Mouse (Mus musculus): ENCODE measurements around the gene Taok3. TPM values are rescaled to one million over a fixed set of nuclear protein-coding genes. Genes with fewer than 3 reads are reported as not detected.

Gene Taok3
- total and polyA plus RNA-seq, 3 experiments = 3.1 to 7.8 (median 6.2) TPM

GRCm38 (mm10) chr5:117099008-117099407 lies 20.9 kb upstream of the Taok3 start:
- no peak overlapping the region for H3K27ac ChIP-seq
- no peak overlapping the region for H3K9ac ChIP-seq (ENCODE audit: low read depth, low read length)
- no peak overlapping the region for H3K4me3 ChIP-seq
- intact Hi-C loops (cut with DNase I) = loop anchor here (10.0 kb wide), 1 partner anchor 974 kb away; no protein-coding TSS in a partner anchor
- TF ChIP-seq EP300 (IDR thresholded peaks at IDR 0.05; ENCODE audit: insufficient read depth, low read depth, low read length) (no peak), POLR2A (IDR thresholded peaks at IDR 0.05; ENCODE audit: insufficient read depth, low read depth, low read length) (no peak), CTCF (IDR thresholded peaks at IDR 0.05) (no peak)
- no peaks in the 10 kb centered on the region for H3K79me2 ChIP-seq (replicated peaks; ENCODE audit: control insufficient read depth, insufficient read depth, low read length)
- 87% methylated on average over 5 of the region's 5 CpGs for WGBS
- H3K27me3 ChIP-seq (ENCODE audit: control insufficient read depth, insufficient read depth, low read length) = no peaks in the 10 kb centered on the region
- DNase-seq = no peak
- no peaks in the 10 kb centered on the region for H3K36me3 ChIP-seq (ENCODE audit: control insufficient read depth, insufficient read depth, low read length)
- no peaks in the 10 kb centered on the region for H3K4me1 ChIP-seq (ENCODE audit: control insufficient read depth, insufficient read depth, low read length)

DNA sequence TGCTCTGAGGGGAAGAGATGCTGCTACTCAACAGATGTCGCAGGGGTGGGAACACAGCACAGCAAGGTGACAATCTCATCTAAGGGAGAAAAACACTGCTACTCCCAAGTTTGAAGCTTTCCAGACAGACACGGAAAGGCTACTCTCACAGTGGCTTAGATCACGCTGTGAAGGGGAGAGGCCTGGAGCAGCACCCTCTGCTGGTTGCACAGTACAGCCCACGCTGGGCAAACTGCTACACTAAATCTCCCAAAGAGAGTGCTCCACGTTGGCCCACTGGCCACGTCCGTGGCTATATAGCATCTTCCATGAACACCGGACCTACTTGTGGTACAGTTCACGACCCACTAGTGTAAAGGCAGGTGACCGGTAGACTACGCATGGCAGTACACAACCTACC lies 20.2 kb upstream of the Taok3 start:
- Histone ChIP-seq H3K27me3 (ENCODE audit: control insufficient read depth, insufficient read depth, low read length) (no peaks in the 10 kb centered on the region), H3K36me3 (ENCODE audit: control insufficient read depth, insufficient read depth, low read length) (no peaks in the 10 kb centered on the region), H3K4me1 (ENCODE audit: control insufficient read depth, insufficient read depth, low read length) (no peaks in the 10 kb centered on the region), H3K27ac (no peak overlapping the region), H3K79me2 (replicated peaks; ENCODE audit: control insufficient read depth, insufficient read depth, low read length) (no peaks in the 10 kb centered on the region), H3K9ac (ENCODE audit: low read depth, low read length) (no peak overlapping the region), H3K4me3 (no peak overlapping the region)
- TF ChIP-seq CTCF (IDR thresholded peaks at IDR 0.05) (peak; percentile 43), EP300 (IDR thresholded peaks at IDR 0.05; ENCODE audit: insufficient read depth, low read depth, low read length) (no peak)
- intact Hi-C loops (cut with DNase I) = loop anchor here (10.0 kb wide), 1 partner anchor 975 kb away; no protein-coding TSS in a partner anchor
- 86% methylated on average over 11 of the region's 11 CpGs for WGBS
- no peak for DNase-seq

- no peaks in the 10 kb centered on the region for H3K4me1 ChIP-seq (ENCODE audit: control insufficient read depth, insufficient read depth, low read length)
- intact Hi-C loops (cut with DNase I) = no loop called here
- H3K79me2 ChIP-seq (replicated peaks; ENCODE audit: control insufficient read depth, insufficient read depth, low read length) = no peaks in the 10 kb centered on the region
- no peaks in the 10 kb centered on the region for H3K36me3 ChIP-seq (ENCODE audit: control insufficient read depth, insufficient read depth, low read length)
- TF ChIP-seq CTCF (IDR thresholded peaks at IDR 0.05) (no peak), EP300 (IDR thresholded peaks at IDR 0.05; ENCODE audit: insufficient read depth, low read depth, low read length) (no peak), POLR2A (IDR thresholded peaks at IDR 0.05; ENCODE audit: insufficient read depth, low read depth, low read length) (no peak)
- H3K27ac ChIP-seq = no peak overlapping the region
- H3K4me3 ChIP-seq = no peak overlapping the region
- H3K27me3 ChIP-seq (ENCODE audit: control insufficient read depth, insufficient read depth, low read length) = no peaks in the 10 kb centered on the region
- no peak overlapping the region for H3K9ac ChIP-seq (ENCODE audit: low read depth, low read length)
- no peak for DNase-seq
- WGBS = 92% methylated on average over 20 of the region's 20 CpGs
These were observed 16.6 kb upstream of the Taok3 start for GRCm38 (mm10) chr5:117103194-117103929.

GRCm38 (mm10) chr5:117104329-117104728 lies 15.6 kb upstream of the Taok3 start:
- 94% methylated on average over 12 of the region's 12 CpGs for WGBS
- H3K27ac ChIP-seq = no peak overlapping the region
- TF ChIP-seq CTCF (IDR thresholded peaks at IDR 0.05) (no peak), POLR2A (IDR thresholded peaks at IDR 0.05; ENCODE audit: insufficient read depth, low read depth, low read length) (no peak)
- no peaks in the 10 kb centered on the region for H3K36me3 ChIP-seq (ENCODE audit: control insufficient read depth, insufficient read depth, low read length)
- H3K4me3 ChIP-seq = no peak overlapping the region
- intact Hi-C loops (cut with DNase I) = no loop called here
- H3K4me1 ChIP-seq (ENCODE audit: control insufficient read depth, insufficient read depth, low read length) = no peaks in the 10 kb centered on the region
- no peak for DNase-seq
- no peak overlapping the region for H3K9ac ChIP-seq (ENCODE audit: low read depth, low read length)
- H3K27me3 ChIP-seq (ENCODE audit: control insufficient read depth, insufficient read depth, low read length) = no peaks in the 10 kb centered on the region
- H3K79me2 ChIP-seq (replicated peaks; ENCODE audit: control insufficient read depth, insufficient read depth, low read length) = no peaks in the 10 kb centered on the region

DNA sequence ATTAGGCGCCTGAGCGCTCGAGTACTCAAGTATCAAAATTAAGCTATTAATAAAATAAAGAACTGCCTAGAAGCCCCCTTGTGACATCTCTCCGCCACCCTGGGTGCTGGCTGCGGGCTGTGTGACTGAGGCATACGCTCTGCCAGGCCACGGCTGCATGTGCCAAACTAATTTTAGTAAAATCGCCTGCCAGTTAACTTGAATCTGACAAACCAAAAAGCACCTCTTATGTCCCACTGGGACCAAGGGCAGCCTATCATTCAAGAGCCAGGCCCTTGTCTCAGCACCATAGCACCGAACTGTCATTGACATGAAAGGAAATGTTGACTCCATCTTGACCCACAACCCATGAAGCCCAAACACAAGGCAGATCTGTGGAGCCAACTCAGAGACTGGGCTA lies 14.2 kb upstream of the Taok3 start:
- 65% methylated on average over 9 of the region's 9 CpGs for WGBS
- intact Hi-C loops (cut with DNase I) = no loop called here
- DNase-seq = no peak

DNA sequence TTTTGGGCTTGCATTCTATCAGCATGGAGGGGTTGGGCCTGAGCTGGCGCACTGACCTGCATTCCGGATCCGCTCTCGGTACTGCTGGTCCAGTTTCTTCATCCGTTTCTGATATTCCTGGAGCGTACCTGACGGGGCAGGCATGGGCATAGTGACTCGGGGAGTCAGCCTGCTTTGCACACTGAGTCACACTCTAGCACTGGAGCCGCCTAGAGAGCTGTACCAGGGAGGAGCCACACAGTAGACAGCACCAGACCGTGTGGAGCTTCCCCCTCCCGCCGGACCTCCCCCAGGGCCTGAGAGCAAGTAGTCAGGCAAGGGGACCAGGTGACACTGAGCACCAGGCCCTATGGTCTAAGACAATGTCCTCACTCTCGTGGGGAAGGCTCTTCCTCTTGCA lies 11.6 kb upstream of the Taok3 start:
- TF ChIP-seq EP300 (IDR thresholded peaks at IDR 0.05; ENCODE audit: insufficient read depth, low read depth, low read length) = no peak
- TF ChIP-seq POLR2A (IDR thresholded peaks at IDR 0.05; ENCODE audit: insufficient read depth, low read depth, low read length) = no peak
- TF ChIP-seq CTCF (IDR thresholded peaks at IDR 0.05) = no peak
- no peak overlapping the region for H3K27ac ChIP-seq
- no peak overlapping the region for H3K9ac ChIP-seq (ENCODE audit: low read depth, low read length)
- no peak overlapping the region for H3K4me3 ChIP-seq
- H3K4me1 ChIP-seq (ENCODE audit: control insufficient read depth, insufficient read depth, low read length) = no peaks in the 10 kb centered on the region
- intact Hi-C loops (cut with DNase I) = no loop called here
- no peaks in the 10 kb centered on the region for H3K36me3 ChIP-seq (ENCODE audit: control insufficient read depth, insufficient read depth, low read length)
- 0 out of 2 replicates have a peak, but pooled peaks cover 1% of the 10 kb centered on the region for H3K79me2 ChIP-seq (replicated peaks; ENCODE audit: control insufficient read depth, insufficient read depth, low read length)
- WGBS = 93% methylated on average over 13 of the region's 13 CpGs
- H3K27me3 ChIP-seq (ENCODE audit: control insufficient read depth, insufficient read depth, low read length) = no peaks in the 10 kb centered on the region
- no peak for DNase-seq

More for the DNA sequence above, 14.2 kb upstream of the Taok3 start:
- Histone ChIP-seq H3K9ac (ENCODE audit: low read depth, low read length) (no peak overlapping the region), H3K27ac (no peak overlapping the region), H3K4me3 (no peak overlapping the region), H3K36me3 (ENCODE audit: control insufficient read depth, insufficient read depth, low read length) (no peaks in the 10 kb centered on the region), H3K79me2 (replicated peaks; ENCODE audit: control insufficient read depth, insufficient read depth, low read length) (no peaks in the 10 kb centered on the region), H3K27me3 (ENCODE audit: control insufficient read depth, insufficient read depth, low read length) (no peaks in the 10 kb centered on the region), H3K4me1 (ENCODE audit: control insufficient read depth, insufficient read depth, low read length) (no peaks in the 10 kb centered on the region)
- TF ChIP-seq POLR2A (IDR thresholded peaks at IDR 0.05; ENCODE audit: insufficient read depth, low read depth, low read length) (no peak), EP300 (IDR thresholded peaks at IDR 0.05; ENCODE audit: insufficient read depth, low read depth, low read length) (no peak), CTCF (IDR thresholded peaks at IDR 0.05) (no peak)
